Mouse (Mus musculus) ES-E14 (cell line): ENCODE measurements at regions not wholly inside any gene's neighbourhood (a gene's known extent, or its start where the extent isn't known, plus 50 kb on each side); places are given as distances from the start of the nearest gene placed in this dataset.

Source experiments
- CHD2 ChIP-seq: IDR thresholded peaks from 2 replicates; pipeline ENCODE4 v1.6.1; 2014; ENCODE audit warnings: mild to moderate bottlenecking, low read depth, low read length, inconsistent platforms
- MAFK ChIP-seq: IDR thresholded peaks from 2 replicates; pipeline ENCODE4 v1.6.1; 2014; ENCODE audit warnings: mild to moderate bottlenecking, low read depth, low read length, inconsistent platforms; ENCODE audit not compliant: insufficient read depth
- ZNF384 ChIP-seq: IDR thresholded peaks from 2 replicates; pipeline ENCODE4 v1.6.1; 2012; ENCODE audit warnings: low read depth, low read length, inconsistent platforms

DNA sequence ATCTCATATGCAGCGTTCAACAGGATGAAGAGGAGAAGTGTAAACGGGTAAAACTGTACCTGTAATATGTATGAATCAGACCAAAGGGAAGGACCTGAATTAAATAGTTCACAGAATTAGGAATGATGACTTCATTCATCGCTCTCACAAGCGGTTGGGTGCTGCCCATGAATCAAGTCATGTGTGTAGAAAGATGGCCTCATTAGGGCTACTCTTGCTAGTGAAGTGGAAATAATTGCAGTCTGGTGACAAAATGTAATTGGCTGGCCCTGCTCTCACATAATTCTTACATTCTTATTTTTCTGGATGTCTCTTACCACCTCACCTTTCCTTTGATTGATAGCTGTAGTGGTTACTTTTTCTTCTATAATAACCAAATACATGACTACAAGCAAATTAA, 80.1 kb upstream of the Fat1 start:
- TF ChIP-seq MAFK = no peak
- no peak for TF ChIP-seq CHD2
- TF ChIP-seq ZNF384 = no peak
